Mouse (Mus musculus) urinary bladder, postnatal 14 days (tissue): ENCODE results near the gene Ppfia2.

Source experiments
- DNase-seq: peaks from one replicate; pipeline ENCODE4 v3.0.0; 2021; ENCODE audit warnings: low spot score

The Ppfia2 gene

GRCm38 (mm10) chr10:106469855-106470532 is at the start of gene Ppfia2:
Gene Ppfia2 (plus strand): TSS chr10:106470339.
- no peak for DNase-seq

- no peak for DNase-seq
Observed at GRCm38 (mm10) chr10:106468956-106469721, 1.0 kb upstream of the Ppfia2 start.

GRCm38 (mm10) chr10:106470533-106471205 is 530 bp downstream of the Ppfia2 start:
- DNase-seq = no peak

- DNase-seq = no peak
Observed at GRCm38 (mm10) chr10:106509281-106510165, 39.4 kb downstream of the Ppfia2 start.

GRCm38 (mm10) chr10:106566036-106566435 is 95.9 kb downstream of the Ppfia2 start:
- no peak for DNase-seq

GRCm38 (mm10) chr10:106585026-106585425 is 114.9 kb downstream of the Ppfia2 start:
- no peak for DNase-seq

GRCm38 (mm10) chr10:106585476-106586080 is 115.4 kb downstream of the Ppfia2 start:
- DNase-seq = peak; percentile 28

GRCm38 (mm10) chr10:106587817-106588216 is 117.7 kb downstream of the Ppfia2 start:
- no peak for DNase-seq

- DNase-seq = no peak
Observed at GRCm38 (mm10) chr10:106590944-106591343, 120.8 kb downstream of the Ppfia2 start.

GRCm38 (mm10) chr10:106596976-106597375 is 126.8 kb downstream of the Ppfia2 start:
- no peak for DNase-seq

GRCm38 (mm10) chr10:106603319-106603898 is 133.3 kb downstream of the Ppfia2 start:
- no peak for DNase-seq

- no peak for DNase-seq
Observed at GRCm38 (mm10) chr10:106609177-106609981, 139.2 kb downstream of the Ppfia2 start.

GRCm38 (mm10) chr10:106610222-106610621 is 140.1 kb downstream of the Ppfia2 start:
- no peak for DNase-seq

GRCm38 (mm10) chr10:106618194-106618593 is 148.1 kb downstream of the Ppfia2 start:
- DNase-seq = no peak

GRCm38 (mm10) chr10:106620952-106621351 is 150.8 kb downstream of the Ppfia2 start:
- no peak for DNase-seq

GRCm38 (mm10) chr10:106623342-106623741 is 153.2 kb downstream of the Ppfia2 start:
- no peak for DNase-seq

GRCm38 (mm10) chr10:106632171-106632935 is 162.2 kb downstream of the Ppfia2 start:
- DNase-seq = no peak

- DNase-seq = no peak
Observed at GRCm38 (mm10) chr10:106633898-106634297, 163.8 kb downstream of the Ppfia2 start.

GRCm38 (mm10) chr10:106652276-106652675 is 182.1 kb downstream of the Ppfia2 start:
- DNase-seq = no peak
